Mouse (Mus musculus) lung, embryonic 16.5 days (tissue): ENCODE measurements at regions not wholly inside any gene's neighbourhood (a gene's known extent, or its start where the extent isn't known, plus 50 kb on each side); places are given as distances from the start of the nearest gene placed in this dataset.

Experiments used
- ATAC-seq: fragments of 200-750 bp; cut with Nextera tagmentation; 2 replicates; pipeline ENCODE4 v1.8.0; 2017; ENCODE audit warnings: low read depth, mild to moderate bottlenecking, moderate library complexity
- H3K27ac ChIP-seq: fragments of 300-500 bp; sonication (generic); 2 replicates; pipeline ENCODE4 v1.5.1; 2014; ENCODE audit warnings: mild to moderate bottlenecking, control low read depth, low read length
- H3K27me3 ChIP-seq: fragments of 300-500 bp; sonication (generic); 2 replicates; pipeline ENCODE4 v1.6.1; 2014; ENCODE audit warnings: low read depth, low read length, mixed read lengths; ENCODE audit not compliant: control insufficient read depth, insufficient read depth
- H3K36me3 ChIP-seq: fragments of 300-500 bp; sonication (generic); 2 replicates; pipeline ENCODE4 v1.6.1; 2014; ENCODE audit warnings: low read length; ENCODE audit not compliant: control insufficient read depth, insufficient read depth
- H3K4me1 ChIP-seq: fragments of 300-500 bp; sonication (generic); replicated peaks from 2 replicates; pipeline ENCODE4 v1.6.1; 2014; ENCODE audit warnings: low read length, mixed read lengths; ENCODE audit not compliant: control insufficient read depth, insufficient read depth
- H3K4me2 ChIP-seq: fragments of 300-500 bp; sonication (generic); 2 replicates; pipeline ENCODE4 v1.6.1; 2014; ENCODE audit warnings: low read depth, low read length, control low read depth
- H3K4me3 ChIP-seq: fragments of 300-500 bp; sonication (generic); 2 replicates; pipeline ENCODE4 v1.5.1; 2014; ENCODE audit warnings: mild to moderate bottlenecking, low read length, control low read depth
- H3K9ac ChIP-seq: fragments of 300-500 bp; sonication (generic); 2 replicates; pipeline ENCODE4 v1.6.1; 2014; ENCODE audit warnings: low read length, control low read depth
- H3K9me3 ChIP-seq: fragments of 300-500 bp; sonication (generic); 2 replicates; pipeline ENCODE4 v1.6.1; 2016; ENCODE audit warnings: low read length; ENCODE audit not compliant: control insufficient read depth
- WGBS: fragments of 180-500 bp; shearing (Covaris S2); extraction: QIAGEN DNeasy Blood & Tissue Kit; methylation state at CpG from one replicate; pipeline ENCODE4 v1.1.7; 2014; 5-methylcytosine and 5-hydroxymethylcytosine counted together

DNA sequence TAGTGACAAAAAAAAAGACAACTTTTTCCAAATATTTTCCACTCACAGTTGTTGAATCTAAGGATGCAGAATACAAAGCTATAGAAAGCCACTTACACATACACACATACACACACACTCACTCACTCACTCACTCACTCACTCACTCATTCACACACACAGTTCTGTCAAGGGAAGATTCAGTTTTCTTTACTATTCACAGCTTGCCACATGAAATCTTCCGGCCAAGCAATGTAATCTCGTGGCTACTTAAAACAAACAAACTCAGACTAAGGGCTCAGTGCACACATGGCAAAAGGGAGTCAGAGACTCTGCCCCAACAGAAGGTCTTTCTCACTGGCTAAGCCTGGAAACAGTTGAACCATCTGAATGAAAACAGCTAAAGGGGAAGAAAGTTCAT is 53.8 kb upstream of the Sfrp2 start:
- H3K4me2 ChIP-seq, result no peak overlapping the region
- H3K27me3 ChIP-seq, result no peaks in the 10 kb centered on the region
- H3K4me1 ChIP-seq, result peaks cover 28% of the 10 kb centered on the region
- ATAC-seq, result peak; percentile 55
- H3K4me3 ChIP-seq, result no peak overlapping the region
- no peak overlapping the region for H3K9ac ChIP-seq
- H3K36me3 ChIP-seq, result no peaks in the 10 kb centered on the region
- WGBS, result 25% methylated on average over 2 of the region's 2 CpGs
- H3K27ac ChIP-seq, result no peak overlapping the region
- no peaks in the 10 kb centered on the region for H3K9me3 ChIP-seq

GRCm38 (mm10) chr3:83714572-83714971 is 51.5 kb upstream of the Sfrp2 start:
- Histone ChIP-seq H3K4me2 (no peak overlapping the region), H3K4me3 (no peak overlapping the region), H3K36me3 (no peaks in the 10 kb centered on the region), H3K9ac (no peak overlapping the region), H3K27ac (no peak overlapping the region), H3K27me3 (no peaks in the 10 kb centered on the region), H3K4me1 (peaks cover 22% of the 10 kb centered on the region), H3K9me3 (no peaks in the 10 kb centered on the region)
- ATAC-seq, result no peak
- WGBS, result 70% methylated on average over 6 of the region's 6 CpGs
